Comparison of ENCODE assay signal across 8 mouse cellular contexts in genomic region chr6:86403728-86404099, GRCm38 (mm10). TPM values are rescaled to one million over a fixed set of nuclear protein-coding genes. Genes with fewer than 3 reads are reported as not detected.
DNase-seq lines count a peak whose midpoint lies in the region; ATAC-seq and TF ChIP-seq lines count a peak whose summit lies in the region.

No protein-coding gene starts in this region.

- H3K27ac ChIP-seq in ES-Bruce4 (ENCODE audit: insufficient read depth, low read length): no peak overlapping the region
- H3K27ac ChIP-seq in layer of hippocampus, adult 2 months: peak overlapping the region; percentile 99

- ATAC-seq in erythroid progenitor cell, adult 5-6 weeks (replicated peaks; ENCODE audit: low FRiP score, poor library complexity, severe bottlenecking): peak; percentile 69
- ATAC-seq in neutrophil, adult 5-6 weeks (ENCODE audit: extremely low read depth, insufficient number of reproducible peaks, low FRiP score, poor library complexity, severe bottlenecking): peak; percentile 21; the same call in 1 of the 2 replicates

- DNase-seq in brain, embryonic 14.5 days (ENCODE audit: low read depth): peak; percentile 93
- DNase-seq in heart, postnatal 14 days: peak; percentile 83 to 89
- DNase-seq in layer of hippocampus, adult 2 months (ENCODE audit: low spot score in 2 of 2): peak; percentile 90 to 95
- peak; percentile 86 for DNase-seq in lung, adult 2 months
- DNase-seq in urinary bladder, postnatal 14 days (ENCODE audit: low spot score): peak; percentile 86

- peak overlapping the region; percentile 7 for H3K4me3 ChIP-seq in ES-Bruce4 (ENCODE audit: low read depth, low read length)
- peak overlapping the region; percentile 83 for H3K4me3 ChIP-seq in layer of hippocampus, adult 2 months
- peak overlapping the region; percentile 42 for H3K4me3 ChIP-seq in lung, adult 2 months (replicated peaks; ENCODE audit: extremely low read depth, low read depth, low read length)

- peaks cover 3% of the 10 kb centered on the region for H3K4me1 ChIP-seq in ES-Bruce4 (ENCODE audit: control insufficient read depth, insufficient read depth, low read length)
- peaks cover 3% of the 10 kb centered on the region; the same call in 1 of the 2 replicates for H3K4me1 ChIP-seq in lung, adult 2 months (ENCODE audit: control insufficient read depth, insufficient read depth, low read length)

- no peaks in the 10 kb centered on the region for H3K27me3 ChIP-seq in ES-Bruce4 (ENCODE audit: control insufficient read depth, insufficient read depth, low read length, poor library complexity, severe bottlenecking)

- no peak for TF ChIP-seq POLR2A in ES-Bruce4 (IDR thresholded peaks at IDR 0.05; ENCODE audit: insufficient read depth, low read length)
- no peak for TF ChIP-seq POLR2A in brain, embryonic 14.5 days (IDR thresholded peaks at IDR 0.05; ENCODE audit: borderline replicate concordance, extremely low read depth, insufficient read depth, insufficient read length, poor library complexity, severe bottlenecking)
- TF ChIP-seq POLR2A in lung, adult 2 months (IDR thresholded peaks at IDR 0.05; ENCODE audit: borderline replicate concordance, extremely low read depth, low read depth, low read length): no peak

- no peaks in the 10 kb centered on the region for H3K9me3 ChIP-seq in ES-Bruce4 (replicated peaks; ENCODE audit: control insufficient read depth, insufficient read depth, low read length, poor library complexity, severe bottlenecking)

- intact Hi-C loops in heart, postnatal 14 days (cut with DNase I): loop anchor here (5.0 kb wide), 1 partner anchor 276 kb away; no protein-coding TSS in a partner anchor

- no peak for TF ChIP-seq EP300 in ES-Bruce4 (IDR thresholded peaks at IDR 0.05; ENCODE audit: insufficient read depth, low read depth, low read length)

- H3K36me3 ChIP-seq in ES-Bruce4 (ENCODE audit: control insufficient read depth, insufficient read depth, low read length, poor library complexity, severe bottlenecking): peaks cover 9% of the 10 kb centered on the region

- under 1% methylated on average over 15 of the region's 15 CpGs for WGBS in lung, adult 2 months

- H3K9ac ChIP-seq in ES-Bruce4 (ENCODE audit: low read depth, poor library complexity, severe bottlenecking): no peak overlapping the region

- no peak for TF ChIP-seq CTCF in ES-Bruce4 (IDR thresholded peaks at IDR 0.05; ENCODE audit: low read depth, low read length)
- no peak for TF ChIP-seq CTCF in brain, embryonic 14.5 days (IDR thresholded peaks at IDR 0.05; ENCODE audit: borderline replicate concordance, extremely low read depth, insufficient read depth, insufficient read length)
- TF ChIP-seq CTCF in layer of hippocampus, adult 2 months (conservative IDR thresholded peaks at IDR 0.05): no peak
- no peak for TF ChIP-seq CTCF in lung, adult 2 months (IDR thresholded peaks at IDR 0.05; ENCODE audit: insufficient read depth, low read length)

RNA-seq across cellular contexts. Expression of gene Tia1, which starts 0.3 kb away (rescaled TPM):
- 79.7 and 81.2 TPM in 2 replicates for polyA plus RNA-seq in ES-Bruce4 (2011; ENCODE audit: insufficient read depth, insufficient read length, low read depth, missing spikeins)
- 331 and 433 TPM in 2 replicates for polyA plus RNA-seq in brain, embryonic 14.5 days (2012; rRNA removed)
- total RNA-seq in erythroid progenitor cell, adult 5-6 weeks (2015; ENCODE audit: low replicate concordance): 42.5 and 59.5 TPM in 2 replicates
- 32.9 and 39.7 TPM in 2 replicates for total RNA-seq in erythroid progenitor cell, adult 5-6 weeks (2017; ENCODE audit: low replicate concordance)
- total RNA-seq in heart, postnatal 14 days (2021): 10 to 100 TPM; 38.5 to 39.9 TPM
- 100 to 1,000 TPM; 151 to 156 TPM for total RNA-seq in layer of hippocampus, adult 2 months (2021)
- polyA plus RNA-seq in lung, adult 2 months (2012; rRNA removed): 12.8 and 22.0 TPM in 2 replicates
- total RNA-seq in neutrophil, adult 5-6 weeks (2017): 146 and 162 TPM in 2 replicates

RNA-seq across cellular contexts. Expression of gene Pcyox1, which starts 6.8 kb away (rescaled TPM):
- 50.1 and 51.7 TPM in 2 replicates for polyA plus RNA-seq in ES-Bruce4 (2011; ENCODE audit: insufficient read depth, insufficient read length, low read depth, missing spikeins)
- polyA plus RNA-seq in brain, embryonic 14.5 days (2012; rRNA removed): 71.4 and 72.1 TPM in 2 replicates
- 10.9 and 15.1 TPM in 2 replicates for total RNA-seq in erythroid progenitor cell, adult 5-6 weeks (2015; ENCODE audit: low replicate concordance)
- 8.0 and 8.5 TPM in 2 replicates for total RNA-seq in erythroid progenitor cell, adult 5-6 weeks (2017; ENCODE audit: low replicate concordance)
- 10 to 100 TPM; 68.1 to 69.2 TPM for total RNA-seq in heart, postnatal 14 days (2021)
- total RNA-seq in layer of hippocampus, adult 2 months (2021): 100 to 1,000 TPM; 112 to 118 TPM
- 25.6 and 28.6 TPM in 2 replicates for polyA plus RNA-seq in lung, adult 2 months (2012; rRNA removed)
- total RNA-seq in neutrophil, adult 5-6 weeks (2017): 14.5 and 15.2 TPM in 2 replicates

RNA-seq across cellular contexts. Expression of gene Gm44790, which starts 22.7 kb away (rescaled TPM):
- polyA plus RNA-seq in ES-Bruce4 (2011; ENCODE audit: insufficient read depth, insufficient read length, low read depth, missing spikeins): not detected in 2 replicates
- 1.9 and 2.9 TPM in 2 replicates for polyA plus RNA-seq in brain, embryonic 14.5 days (2012; rRNA removed)
- 2.5 TPM in 1 of 2 replicates, not detected in the other for total RNA-seq in erythroid progenitor cell, adult 5-6 weeks (2015; ENCODE audit: low replicate concordance)
- not detected in 2 replicates for total RNA-seq in erythroid progenitor cell, adult 5-6 weeks (2017; ENCODE audit: low replicate concordance)
- not detected for total RNA-seq in heart, postnatal 14 days (2021)
- total RNA-seq in layer of hippocampus, adult 2 months (2021): not detected
- polyA plus RNA-seq in lung, adult 2 months (2012; rRNA removed): 6.9 and 9.6 TPM in 2 replicates
- 1.2 TPM in 1 of 2 replicates, not detected in the other for total RNA-seq in neutrophil, adult 5-6 weeks (2017)

RNA-seq across cellular contexts. Expression of gene Snrpg, which starts 32.6 kb away (rescaled TPM):
- polyA plus RNA-seq in ES-Bruce4 (2011; ENCODE audit: insufficient read depth, insufficient read length, low read depth, missing spikeins): 201 and 274 TPM in 2 replicates
- 175 and 203 TPM in 2 replicates for polyA plus RNA-seq in brain, embryonic 14.5 days (2012; rRNA removed)
- 215 and 223 TPM in 2 replicates for total RNA-seq in erythroid progenitor cell, adult 5-6 weeks (2015; ENCODE audit: low replicate concordance)
- total RNA-seq in erythroid progenitor cell, adult 5-6 weeks (2017; ENCODE audit: low replicate concordance): 5.6 and 62.1 TPM in 2 replicates
- total RNA-seq in heart, postnatal 14 days (2021): 10 to 100 TPM; 51.1 to 52.4 TPM
- 10 to 100 TPM; 75.3 to 88.0 TPM for total RNA-seq in layer of hippocampus, adult 2 months (2021)
- 30.3 and 36.8 TPM in 2 replicates for polyA plus RNA-seq in lung, adult 2 months (2012; rRNA removed)
- total RNA-seq in neutrophil, adult 5-6 weeks (2017): 30.7 and 39.0 TPM in 2 replicates

RNA-seq across cellular contexts. Expression of gene C87436, which starts 34.5 kb away (rescaled TPM):
- 12.6 and 13.6 TPM in 2 replicates for polyA plus RNA-seq in ES-Bruce4 (2011; ENCODE audit: insufficient read depth, insufficient read length, low read depth, missing spikeins)
- polyA plus RNA-seq in brain, embryonic 14.5 days (2012; rRNA removed): 18.0 and 21.2 TPM in 2 replicates
- total RNA-seq in erythroid progenitor cell, adult 5-6 weeks (2015; ENCODE audit: low replicate concordance): 20.5 and 22.6 TPM in 2 replicates
- total RNA-seq in erythroid progenitor cell, adult 5-6 weeks (2017; ENCODE audit: low replicate concordance): 7.1 and 8.0 TPM in 2 replicates
- 10 to 100 TPM; 11.4 to 12.4 TPM for total RNA-seq in heart, postnatal 14 days (2021)
- total RNA-seq in layer of hippocampus, adult 2 months (2021): 10 to 100 TPM; 18.9 to 20.6 TPM
- polyA plus RNA-seq in lung, adult 2 months (2012; rRNA removed): 10.4 and 13.4 TPM in 2 replicates
- total RNA-seq in neutrophil, adult 5-6 weeks (2017): 46.2 and 53.4 TPM in 2 replicates

Comparison
In these comparisons a context has a peak if more than half of its experiments do, and no peak if none do; other contexts are left out.
1. H3K4me3 ChIP-seq: peak in every context shown above with its lines; median percentile 83 in layer of hippocampus, adult 2 months; 42 in lung, adult 2 months; 7 in ES-Bruce4.